Comparison of ENCODE assay signal across 24 mouse cellular contexts in the genomic region with DNA sequence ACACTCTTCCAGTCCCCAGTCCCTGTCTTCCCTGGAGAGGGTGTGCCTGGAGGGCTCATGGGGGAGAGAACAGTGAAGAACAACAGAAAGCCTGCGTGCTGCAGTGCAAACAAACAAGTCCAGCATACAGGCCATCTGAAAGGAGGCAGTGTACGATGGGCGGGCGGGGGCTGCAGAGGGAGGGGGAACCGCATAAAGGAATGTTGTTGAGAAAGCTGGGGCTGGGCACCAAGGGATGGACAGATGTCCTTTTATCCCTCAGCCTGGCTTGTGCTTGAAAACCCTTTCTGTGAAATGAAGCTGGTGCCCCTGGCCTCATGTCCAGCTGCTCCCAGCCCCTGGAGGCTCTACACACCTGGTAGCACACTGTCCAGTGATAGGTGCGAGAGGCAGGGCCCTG. TPM values are rescaled to one million over a fixed set of nuclear protein-coding genes. Genes with fewer than 3 reads are reported as not detected.
A peak's percentile ranks its signal among the peaks of the same experiment; 100 is the strongest.
DNase-seq lines count a peak whose midpoint lies in the region; ATAC-seq and TF ChIP-seq lines count a peak whose summit lies in the region.
"Had no signal": no experiment of that assay in that cellular context is flagged by ENCODE, and none has a peak within 500 bp of the region (broad histone marks: within the 10 kb centered on the region; RNA-seq: fewer than 3 reads in every experiment).

No protein-coding gene starts in this region.

- H3K27me3 ChIP-seq in hindbrain, postnatal 0 days (ENCODE audit: insufficient read depth, low read length) = no peaks in the 10 kb centered on the region

- no peak overlapping the region for H3K4me3 ChIP-seq in gastrocnemius, adult 2 months
- H3K4me3 ChIP-seq in cortical plate, adult 2 months (ENCODE audit: insufficient read depth, low read length) = no peak overlapping the region
- no peak overlapping the region for H3K4me3 ChIP-seq in hindbrain, postnatal 0 days (ENCODE audit: low read length)

- TF ChIP-seq CTCF in gastrocnemius, adult 2 months (IDR thresholded peaks at IDR 0.05) = no peak
- no peak for TF ChIP-seq CTCF in cortical plate, adult 2 months (IDR thresholded peaks at IDR 0.05; ENCODE audit: extremely low read depth, insufficient read depth, low read length)
- TF ChIP-seq CTCF in hindbrain, postnatal 0 days (IDR thresholded peaks at IDR 0.05; ENCODE audit: low read depth) = no peak

- no peak overlapping the region for H3K9ac ChIP-seq in hindbrain, postnatal 0 days (replicated peaks; ENCODE audit: low read length)

- 53% methylated on average over 6 of the region's 6 CpGs for WGBS in hindbrain, postnatal 0 days

- no peak for DNase-seq in gastrocnemius, adult 2 months
- no peak for DNase-seq in gastrocnemius, adult 18-20 months (ENCODE audit: low spot score)
- DNase-seq in left cerebral cortex, postnatal 14 days (ENCODE audit: low spot score in 2 of 2) = peak; percentile 8 to 25
- no peak for DNase-seq in left cerebral cortex, postnatal 4 days
- no peak for DNase-seq in hindbrain, postnatal 0 days (ENCODE audit: low spot score)
- DNase-seq in natural killer cell, adult 2 months (ENCODE audit: low spot score in 2 of 2) = no peak
- DNase-seq in gastrocnemius, postnatal 25 days = no peak
- DNase-seq: adrenal gland, adult 8-10 months; B cell, adult 2 months; cerebellum, adult 9-11 months; gastrocnemius, postnatal 14 days; kidney, adult 8-10 months; kidney, postnatal 36 days; lung, adult 2 months; lung, postnatal 36 days; retina, postnatal 1 day; spleen, adult 18-20 months; thymus, postnatal 14 days had no signal

- H3K4me2 ChIP-seq in hindbrain, postnatal 0 days (ENCODE audit: low read depth, low read length) = no peak overlapping the region
- H3K4me2 ChIP-seq: liver, embryonic 11.5 days; midbrain, embryonic 11.5 days had no signal

- H3K9me3 ChIP-seq in hindbrain, postnatal 0 days (ENCODE audit: low read length) = no peaks in the 10 kb centered on the region

- H3K27ac ChIP-seq in gastrocnemius, adult 2 months = peak overlapping the region; percentile 31; the same call in 1 of the 2 replicates
- peak overlapping the region; percentile 88 for H3K27ac ChIP-seq in cortical plate, adult 2 months (ENCODE audit: insufficient read depth, low read length)
- no peak overlapping the region for H3K27ac ChIP-seq in hindbrain, postnatal 0 days

- ATAC-seq in hindbrain, postnatal 0 days = peak; percentile 47; the same call in 1 of the 2 replicates
- ATAC-seq: forebrain, embryonic 16.5 days had no signal

- intact Hi-C loops in gastrocnemius, adult 2 months (cut with DNase I) = no loop called here
- intact Hi-C loops in left cerebral cortex, postnatal 14 days (cut with DNase I) = no loop called here
- intact Hi-C loops in left cerebral cortex, postnatal 4 days (cut with DNase I) = no loop called here

- H3K4me1 ChIP-seq in cortical plate, adult 2 months (ENCODE audit: control insufficient read depth, insufficient read depth, low read length) = no peaks in the 10 kb centered on the region
- H3K4me1 ChIP-seq in hindbrain, postnatal 0 days (ENCODE audit: insufficient read depth, low read length) = no peaks in the 10 kb centered on the region

- TF ChIP-seq POLR2A in cortical plate, adult 2 months (IDR thresholded peaks at IDR 0.05; ENCODE audit: extremely low read depth, insufficient read depth, low read length) = no peak

- no peaks in the 10 kb centered on the region for H3K36me3 ChIP-seq in hindbrain, postnatal 0 days (ENCODE audit: insufficient read depth, low read length)

RNA-seq across cellular contexts. Expression of a gene that starts 18.4 kb away (rescaled TPM):
- total RNA-seq in gastrocnemius, adult 2 months (2021) = under 1 TPM; 0.48 to 0.50 TPM
- under 1 TPM; 0.66 to 0.88 TPM for total RNA-seq in gastrocnemius, adult 18-20 months (2021)
- 10 to 100 TPM; 13.0 to 20.0 TPM for total RNA-seq in left cerebral cortex, postnatal 14 days (2021)
- total RNA-seq in left cerebral cortex, postnatal 4 days (2021) = 1 to 10 TPM in 1 of 2 experiments, under 1 TPM in 1; 0.62 to 1.1 TPM
- 53.4 and 67.1 TPM in 2 replicates for polyA plus RNA-seq in cortical plate, adult 2 months (2012; rRNA removed)
- total RNA-seq in hindbrain, postnatal 0 days (2014; rRNA removed) = 2.8 and 5.1 TPM in 2 replicates
- 3.1 and 3.4 TPM in 2 replicates for polyA plus RNA-seq in hindbrain, postnatal 0 days (2015; fragmentation: Nextera tagmentation; extraction: Ambion mirVana)
- total RNA-seq in gastrocnemius, postnatal 25 days (2021) = 1 to 10 TPM; 1.4 to 1.8 TPM
- total RNA-seq: neutrophil, adult 5-6 weeks had no signal
- polyA plus RNA-seq: embryonic facial prominence, embryonic 11.5 days; forebrain, embryonic 16.5 days; liver, embryonic 11.5 days; midbrain, embryonic 11.5 days had no signal

RNA-seq across cellular contexts. Expression of a gene that starts 37.2 kb away (rescaled TPM):
- total RNA-seq in gastrocnemius, adult 2 months (2021) = 1 to 10 TPM in 1 of 2 experiments, under 1 TPM in 1; 0.77 to 1.4 TPM
- total RNA-seq in gastrocnemius, adult 18-20 months (2021) = under 1 TPM; 0.53 to 0.93 TPM
- total RNA-seq in left cerebral cortex, postnatal 14 days (2021) = under 1 TPM; 0.21 to 0.68 TPM
- total RNA-seq in left cerebral cortex, postnatal 4 days (2021) = under 1 TPM; 0.34 to 0.46 TPM
- polyA plus RNA-seq in cortical plate, adult 2 months (2012; rRNA removed) = 0.25 and 0.38 TPM in 2 replicates
- 0.63 TPM in 1 of 2 replicates, not detected in the other for total RNA-seq in hindbrain, postnatal 0 days (2014; rRNA removed)
- polyA plus RNA-seq in hindbrain, postnatal 0 days (2015; fragmentation: Nextera tagmentation; extraction: Ambion mirVana) = 0.60 and 0.63 TPM in 2 replicates
- total RNA-seq in gastrocnemius, postnatal 25 days (2021) = 1 to 10 TPM in 1 of 2 experiments, under 1 TPM in 1; 0.97 to 1.2 TPM

Comparison
In these comparisons a context has a peak if more than half of its experiments do, and no peak if none do; other contexts are left out.
1. DNase-seq: peak in left cerebral cortex, postnatal 14 days (2 of 2); none in gastrocnemius, adult 2 months (single experiment), gastrocnemius, adult 18-20 months (single experiment), left cerebral cortex, postnatal 4 days (single experiment), hindbrain, postnatal 0 days (single experiment), natural killer cell, adult 2 months (0 of 2) and gastrocnemius, postnatal 25 days (single experiment).